Mouse (Mus musculus): Measurements from ENCODE around the gene Samd8.

Gene Samd8

DNA sequence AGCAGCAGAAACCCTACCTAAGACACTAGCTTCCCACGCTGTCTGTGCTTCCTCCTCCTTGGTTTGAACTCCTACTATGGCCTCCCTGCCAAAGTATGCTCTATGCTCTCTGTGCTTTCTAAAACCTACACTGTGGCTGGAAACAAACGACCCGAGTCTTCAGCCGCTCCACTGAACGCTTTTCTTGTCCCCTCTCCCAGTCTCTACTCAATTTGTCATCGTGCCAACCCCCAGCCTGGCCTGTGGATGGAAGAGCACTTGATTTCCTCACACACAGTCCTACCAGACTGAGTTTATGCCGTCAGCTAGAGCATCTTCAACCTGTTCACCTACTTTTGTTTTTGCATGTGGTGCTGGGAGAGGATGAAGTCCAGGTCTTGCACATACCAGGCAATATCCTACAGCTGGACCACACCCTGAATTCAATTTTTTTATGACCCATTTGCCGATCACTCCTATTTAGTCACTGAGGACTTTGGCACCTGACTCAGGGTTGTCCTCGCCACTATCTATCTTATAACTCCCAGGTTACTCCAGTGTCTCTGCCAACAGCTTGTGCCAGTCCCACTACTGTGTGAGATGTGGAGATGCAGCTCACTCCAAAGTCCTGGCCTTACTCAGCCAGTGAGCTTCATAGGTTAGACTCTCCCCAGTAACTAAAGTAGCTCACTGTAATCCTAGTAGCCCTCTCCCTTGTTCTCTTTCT is 75.6 kb downstream of the Samd8 start:
- in situ Hi-C loops (cut with MboI), result no loop called here

DNA sequence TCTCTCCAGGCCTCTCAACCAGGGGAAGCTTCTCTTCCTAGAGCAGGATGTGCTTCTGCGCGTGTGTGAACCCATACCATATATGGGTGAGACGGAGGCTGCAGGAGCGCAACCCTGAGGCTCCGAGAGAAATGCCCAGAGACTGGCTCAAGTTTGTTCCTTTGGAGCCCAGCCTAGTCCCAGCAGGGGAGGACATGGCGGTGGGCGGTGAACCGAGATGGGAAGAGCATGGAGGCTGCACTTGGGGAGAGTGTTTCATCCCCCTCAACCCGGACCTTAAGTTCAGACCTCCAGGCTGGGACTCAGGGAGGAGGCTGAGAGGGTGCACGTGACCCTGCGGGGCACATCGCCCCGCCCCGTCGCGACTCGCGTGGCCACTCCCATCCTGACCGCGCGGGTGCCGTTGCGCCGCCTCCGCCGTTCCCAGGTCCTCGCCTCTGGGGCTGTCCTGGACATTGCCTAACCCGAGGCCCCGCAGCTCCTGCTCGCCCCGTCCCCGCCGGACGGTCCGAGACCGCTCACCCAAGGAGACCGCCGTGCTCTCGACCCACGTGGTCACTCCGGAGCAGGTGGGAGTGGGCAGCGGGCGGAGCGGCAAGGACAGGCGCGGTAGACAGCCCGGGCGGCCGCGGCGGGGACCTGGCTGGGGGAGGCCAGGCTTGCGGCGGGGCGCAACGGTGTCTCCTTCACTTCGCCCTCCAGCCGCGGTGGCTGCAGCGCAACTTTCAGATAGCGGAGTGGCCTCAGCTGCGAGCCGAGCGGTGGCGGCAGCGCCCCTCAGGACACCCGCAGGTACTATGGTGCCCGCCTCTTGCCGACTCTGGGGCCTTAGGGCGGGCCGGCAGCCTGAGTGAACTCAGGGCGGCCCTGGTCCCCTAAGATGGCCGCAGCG is 80.8 kb downstream of the Samd8 start:
- in situ Hi-C loops (cut with MboI), result no loop called here

DNA sequence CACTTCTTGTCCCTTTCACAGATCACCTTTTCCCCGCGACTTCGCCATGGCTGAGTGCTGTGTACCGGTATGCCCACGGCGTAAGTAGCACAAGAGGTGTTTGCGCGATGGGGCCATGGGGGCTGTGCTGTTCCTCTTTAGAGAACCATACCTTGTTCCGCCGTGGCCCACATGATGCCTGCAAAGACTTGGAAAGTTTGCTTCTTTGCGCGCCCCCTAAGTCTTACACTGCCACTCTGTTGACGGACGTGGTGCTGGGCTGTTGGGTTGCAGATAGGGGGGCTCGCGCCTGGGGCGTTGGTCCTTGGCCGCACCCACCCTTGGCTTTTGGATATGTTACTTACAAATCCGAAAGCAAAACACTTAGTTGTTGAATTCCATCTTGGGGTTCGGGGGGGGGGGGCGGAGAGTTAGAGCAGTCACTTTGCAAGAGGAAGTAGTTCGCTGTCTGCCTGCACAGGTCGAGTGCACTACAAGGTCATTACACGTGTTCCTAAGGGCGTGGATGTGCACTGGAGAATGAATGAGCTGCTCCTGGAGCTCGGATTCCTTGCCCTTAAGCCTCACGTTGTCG is 81.6 kb downstream of the Samd8 start:
- in situ Hi-C loops (cut with MboI), result no loop called here

DNA sequence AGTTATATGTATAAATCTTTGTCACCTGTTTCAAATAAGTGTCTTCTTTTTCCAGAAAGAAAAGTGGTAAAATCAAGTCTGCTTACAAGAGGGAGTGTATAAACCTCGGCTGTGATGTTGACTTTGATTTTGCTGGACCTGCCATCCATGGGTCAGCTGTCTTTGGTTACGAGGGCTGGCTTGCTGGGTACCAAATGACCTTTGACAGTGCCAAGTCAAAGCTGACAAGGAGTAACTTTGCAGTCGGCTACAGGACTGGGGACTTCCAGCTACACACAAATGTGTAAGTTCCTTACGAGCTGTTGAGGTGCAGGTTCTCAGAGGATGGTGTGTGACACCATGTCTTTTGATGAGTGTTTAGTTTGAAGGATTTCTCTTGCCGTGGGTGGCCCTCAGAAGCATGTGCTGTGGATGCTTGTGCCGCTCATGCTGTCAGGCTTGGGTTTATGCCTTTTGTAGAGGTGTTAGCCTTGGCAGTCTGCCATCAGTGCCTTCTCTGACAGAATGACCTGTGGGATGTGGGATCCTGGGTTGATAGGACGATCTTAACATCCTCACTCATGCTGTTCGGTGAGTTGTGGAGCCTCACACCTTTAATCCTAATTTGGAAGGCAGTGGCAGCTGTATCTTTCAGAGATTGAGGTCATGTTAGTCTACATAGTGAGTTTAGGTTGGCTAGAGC is 88.1 kb downstream of the Samd8 start:
- in situ Hi-C loops (cut with MboI), result no loop called here

DNA sequence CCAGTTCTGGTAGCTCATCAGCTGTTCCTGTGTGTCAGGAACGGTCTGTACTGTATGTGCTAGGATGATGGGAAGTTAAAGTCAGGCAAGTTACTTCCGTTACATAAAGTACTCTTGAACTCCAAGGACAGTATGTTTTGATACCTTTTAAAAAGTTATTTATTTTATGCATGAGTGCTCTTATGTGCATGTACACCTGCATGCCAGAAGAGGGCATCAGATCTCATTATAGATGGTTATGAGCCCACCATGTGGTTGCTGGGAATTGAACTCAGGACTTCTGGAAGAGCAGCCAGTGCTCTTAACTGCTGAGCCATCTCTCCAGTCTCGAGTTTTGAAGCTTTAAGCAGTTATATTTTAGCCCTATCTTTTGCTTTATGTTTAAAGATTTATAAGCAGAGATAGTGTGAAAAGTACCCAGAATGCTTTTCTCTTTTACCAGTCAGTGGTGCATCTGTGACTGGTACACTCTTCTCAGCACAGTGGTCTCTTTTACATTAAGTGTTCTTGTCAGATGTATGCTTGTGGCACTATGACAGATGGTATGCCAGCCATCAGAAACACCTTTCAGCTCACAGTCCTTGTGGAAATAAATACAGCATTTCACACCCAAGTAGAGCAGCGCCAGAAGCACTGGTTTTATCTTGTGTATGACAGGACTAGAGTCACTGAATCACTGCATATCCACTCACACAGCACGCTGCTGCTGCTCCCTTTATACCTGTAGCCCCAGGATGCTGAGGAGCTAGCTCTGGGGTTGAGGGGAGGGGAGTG is 91.7 kb downstream of the Samd8 start:
- in situ Hi-C loops (cut with MboI), result no loop called here

DNA sequence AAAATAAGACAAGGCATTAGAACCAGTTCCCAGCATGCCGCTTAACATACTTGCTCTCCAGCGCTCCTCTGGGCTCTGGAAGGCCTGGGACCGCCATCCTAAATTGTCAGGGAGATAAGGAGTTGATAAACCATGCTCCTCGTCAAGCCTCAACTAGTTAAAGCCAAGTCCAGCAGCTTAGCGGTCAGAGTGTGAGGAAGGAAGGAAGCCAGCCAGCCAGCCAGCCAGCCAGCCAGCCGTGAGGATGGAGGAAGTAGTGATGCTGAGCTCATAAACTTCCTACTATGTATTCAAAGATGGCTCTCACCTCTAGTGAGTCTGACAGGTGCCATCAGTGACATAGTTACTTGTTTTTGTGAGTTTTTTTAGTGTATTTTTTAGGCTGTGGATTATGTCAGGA is 92.9 kb downstream of the Samd8 start:
- in situ Hi-C loops (cut with MboI), result no loop called here

- in situ Hi-C loops (cut with MboI), result no loop called here
Observed at GRCm38 (mm10) chr14:21846827-21847380, 96.6 kb downstream of the Samd8 start.

- in situ Hi-C loops (cut with MboI), result no loop called here
Observed at GRCm38 (mm10) chr14:21847381-21848165, 97.2 kb downstream of the Samd8 start.
